25 mouse cellular contexts compared by ENCODE assay signal in genomic region chr2:52449818-52450217, GRCm38 (mm10). TPM values are rescaled to one million over a fixed set of nuclear protein-coding genes. Genes with fewer than 3 reads are reported as not detected.
DNase-seq lines count a peak whose midpoint lies in the region; ATAC-seq and TF ChIP-seq lines count a peak whose summit lies in the region.
"Had no signal": no experiment of that assay in that cellular context is flagged by ENCODE, and none has a peak within 500 bp of the region (broad histone marks: within the 10 kb centered on the region; RNA-seq: fewer than 3 reads in every experiment).

No protein-coding gene starts in this region.

- no peak for TF ChIP-seq POLR2A in CH12.LX (IDR thresholded peaks at IDR 0.05; ENCODE audit: low read depth, low read length)

- 47% methylated on average over 8 of the region's 8 CpGs for WGBS in lung, postnatal 0 days

- no peak for TF ChIP-seq EP300 in lung, postnatal 0 days (IDR thresholded peaks at IDR 0.05)
- TF ChIP-seq EP300 in CH12.LX (IDR thresholded peaks at IDR 0.05; ENCODE audit: low read length) = no peak

- DNase-seq in lung, postnatal 0 days (ENCODE audit: low spot score) = peak; percentile 41
- no peak for DNase-seq in lung, postnatal 14 days
- no peak for DNase-seq in CH12.LX (ENCODE audit: extremely low read depth)
- no peak for DNase-seq in natural killer cell, adult 2 months (ENCODE audit: low spot score in 2 of 2)
- DNase-seq in right cerebral cortex, postnatal 36 days (ENCODE audit: low spot score in 2 of 2) = no peak
- DNase-seq: adrenal gland, adult 8-10 months; adrenal gland, postnatal 25 days; cerebellum, adult 11-12 months; cerebellum, adult 8-10 months; cerebellum, postnatal 10 days; cerebellum, postnatal 36 days; gastrocnemius, postnatal 25 days; heart, adult 18-20 months; heart, postnatal 14 days had no signal

- in situ Hi-C loops in CH12.LX (cut with MboI; ENCODE audit: low pct_ligation_motif_present, low pct_unique_long_range_greater_than_20kb, low sequenced_read_pairs) = no loop called here

- H3K9me3 ChIP-seq in lung, postnatal 0 days (ENCODE audit: low read length) = no peaks in the 10 kb centered on the region
- no peaks in the 10 kb centered on the region for H3K9me3 ChIP-seq in CH12.LX (replicated peaks; ENCODE audit: low read length)
- H3K9me3 ChIP-seq: forebrain, embryonic 15.5 days; heart, embryonic 10.5 days; heart, embryonic 13.5 days; hindbrain, embryonic 10.5 days; hindbrain, embryonic 13.5 days had no signal

- TF ChIP-seq RAD21 in CH12.LX (IDR thresholded peaks at IDR 0.05; ENCODE audit: low read depth, low read length) = no peak

- no peak overlapping the region for H3K27ac ChIP-seq in lung, postnatal 0 days (ENCODE audit: low read length)
- H3K27ac ChIP-seq in CH12.LX (ENCODE audit: insufficient read depth, low read depth) = no peak overlapping the region
- H3K27ac ChIP-seq: forebrain, embryonic 15.5 days; heart, embryonic 10.5 days; heart, embryonic 13.5 days; hindbrain, embryonic 10.5 days; hindbrain, embryonic 13.5 days had no signal

- no peak overlapping the region for H3K9ac ChIP-seq in lung, postnatal 0 days (replicated peaks; ENCODE audit: low read depth)
- H3K9ac ChIP-seq in CH12.LX (ENCODE audit: insufficient read depth, low read depth) = no peak overlapping the region
- H3K9ac ChIP-seq: forebrain, embryonic 15.5 days; heart, embryonic 13.5 days; hindbrain, embryonic 13.5 days had no signal

- H3K36me3 ChIP-seq in lung, postnatal 0 days (ENCODE audit: insufficient read depth, low read length) = no peaks in the 10 kb centered on the region
- no peaks in the 10 kb centered on the region for H3K36me3 ChIP-seq in CH12.LX (replicated peaks in 1 of 2; ENCODE audit: control insufficient read depth in 1 of 2, insufficient read depth in 1 of 2, low read length in 1 of 2)
- H3K36me3 ChIP-seq: heart, embryonic 10.5 days; heart, embryonic 13.5 days; hindbrain, embryonic 10.5 days had no signal

- TF ChIP-seq CTCF in lung, postnatal 0 days (IDR thresholded peaks at IDR 0.05) = no peak
- TF ChIP-seq CTCF in CH12.LX (conservative IDR thresholded peaks at IDR 0.05 in 1 of 2, IDR thresholded peaks at IDR 0.05 in 1 of 2; ENCODE audit: low read depth in 2 of 2, low read length in 2 of 2) = no peak

- no peak overlapping the region for H3K4me3 ChIP-seq in lung, postnatal 0 days (ENCODE audit: low read depth, low read length)
- no peak overlapping the region for H3K4me3 ChIP-seq in CH12.LX (replicated peaks in 1 of 3; ENCODE audit: low read depth in 2 of 3, low read length in 2 of 3, poor library complexity in 1 of 3)
- H3K4me3 ChIP-seq: forebrain, embryonic 15.5 days; heart, embryonic 10.5 days; heart, embryonic 13.5 days; hindbrain, embryonic 10.5 days; hindbrain, embryonic 13.5 days had no signal

- no peak for ATAC-seq in lung, postnatal 0 days
- ATAC-seq in common myeloid progenitor, adult 5-6 weeks (replicated peaks; ENCODE audit: low read depth, poor library complexity, severe bottlenecking) = peak; percentile 25; the same call in 1 of the 2 replicates
- ATAC-seq in megakaryocyte progenitor cell, adult 5-6 weeks (replicated peaks; ENCODE audit: poor library complexity) = peak; percentile 64
- ATAC-seq: activated CD4-positive, CD25-positive, alpha-beta regulatory T cell, adult 4 months; CD4-positive, CD25-positive, alpha-beta regulatory T cell, adult 4 months; forebrain, embryonic 15.5 days; hindbrain, embryonic 16.5 days; inflammation-experienced regulatory T-cells, adult 6 months had no signal

- no peaks in the 10 kb centered on the region for H3K27me3 ChIP-seq in lung, postnatal 0 days (replicated peaks; ENCODE audit: insufficient read depth, low read length)
- no peaks in the 10 kb centered on the region for H3K27me3 ChIP-seq in CH12.LX (replicated peaks)
- H3K27me3 ChIP-seq: forebrain, embryonic 15.5 days; heart, embryonic 13.5 days; hindbrain, embryonic 13.5 days had no signal

- no peak overlapping the region for H3K4me2 ChIP-seq in lung, postnatal 0 days (replicated peaks; ENCODE audit: low read depth, low read length)
- no peak overlapping the region for H3K4me2 ChIP-seq in CH12.LX (ENCODE audit: insufficient read depth, low read depth, poor library complexity, severe bottlenecking)
- H3K4me2 ChIP-seq: forebrain, embryonic 15.5 days; heart, embryonic 13.5 days; hindbrain, embryonic 13.5 days had no signal

- no peaks in the 10 kb centered on the region for H3K4me1 ChIP-seq in lung, postnatal 0 days (ENCODE audit: insufficient read depth, low read depth, low read length)
- H3K4me1 ChIP-seq in CH12.LX (ENCODE audit: control insufficient read depth in 1 of 2, insufficient read depth in 2 of 2) = peaks cover 4 to 16% of the 10 kb centered on the region in 2 experiments
- H3K4me1 ChIP-seq: forebrain, embryonic 15.5 days; hindbrain, embryonic 10.5 days; hindbrain, embryonic 13.5 days had no signal

- H3K79me2 ChIP-seq in CH12.LX (replicated peaks; ENCODE audit: control insufficient read depth, extremely low read depth, insufficient read depth, poor library complexity, severe bottlenecking) = no peaks in the 10 kb centered on the region

- dilution Hi-C loops in CH12.LX (cut with MboI; ENCODE audit: extremely low pct_ligation_motif_present, extremely low pct_unique_long_range_greater_than_20kb, low sequenced_read_pairs) = no loop called here

TF ChIP-seq in CH12.LX, 34 proteins besides CTCF, POLR2A, EP300 and RAD21:
- TF ChIP-seq ELF1 (IDR thresholded peaks at IDR 0.05; ENCODE audit: low read depth, low read length) (no peak), ZNF384 (IDR thresholded peaks at IDR 0.05; ENCODE audit: low read depth, low read length) (peak; percentile 31; the same call in 1 of the 2 replicates), MAZ (IDR thresholded peaks at IDR 0.05; ENCODE audit: low read depth, low read length) (no peak)

RNA-seq across cellular contexts. Expression of gene Arl5a, which starts 25.1 kb away (rescaled TPM):
- polyA plus RNA-seq in lung, postnatal 0 days (2015; fragmentation: Nextera tagmentation; extraction: Ambion mirVana) = 22.0 and 23.4 TPM in 2 replicates
- 16.3 and 17.8 TPM in 2 replicates for total RNA-seq in CH12.LX (2012; rRNA removed)
- 65.2 and 71.3 TPM in 2 replicates for total RNA-seq in CH12.LX (2014; rRNA removed)
- 34.7 and 36.0 TPM in 2 replicates for polyA plus RNA-seq in CH12.LX (2012; ENCODE audit: insufficient read length, low read depth)
- 48.3 and 50.2 TPM in 2 replicates for total RNA-seq in common myeloid progenitor, adult 5-6 weeks (2017)
- total RNA-seq in megakaryocyte progenitor cell, adult 5-6 weeks (2015) = 37.6 and 44.5 TPM in 2 replicates
- total RNA-seq in megakaryocyte progenitor cell, adult 5-6 weeks (2017) = 32.3 and 38.0 TPM in 2 replicates
